Mouse (Mus musculus): ENCODE measurements around the gene Frs2.

The Frs2 gene

DNA sequence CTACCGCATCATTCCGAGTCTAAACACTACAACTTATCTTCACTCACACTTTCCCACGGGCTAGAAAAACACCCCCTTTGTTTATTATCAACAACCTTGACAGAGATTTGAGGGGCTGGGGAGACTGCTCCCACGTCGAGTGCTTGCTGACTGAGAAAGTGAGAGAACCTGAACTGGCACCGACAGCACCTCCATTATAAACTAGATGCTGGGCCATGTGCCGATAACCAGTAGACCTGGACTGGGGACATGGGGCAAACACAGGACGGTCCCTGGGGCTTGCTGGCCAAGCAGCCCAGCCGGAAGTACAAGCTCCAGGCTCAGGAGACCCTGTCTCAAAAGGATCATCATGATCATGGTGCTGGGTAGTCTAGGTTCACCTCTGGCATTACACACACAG lies 1.9 kb downstream of the Frs2 start:
- WGBS: 54% methylated on average over 9 of the region's 9 CpGs

DNA sequence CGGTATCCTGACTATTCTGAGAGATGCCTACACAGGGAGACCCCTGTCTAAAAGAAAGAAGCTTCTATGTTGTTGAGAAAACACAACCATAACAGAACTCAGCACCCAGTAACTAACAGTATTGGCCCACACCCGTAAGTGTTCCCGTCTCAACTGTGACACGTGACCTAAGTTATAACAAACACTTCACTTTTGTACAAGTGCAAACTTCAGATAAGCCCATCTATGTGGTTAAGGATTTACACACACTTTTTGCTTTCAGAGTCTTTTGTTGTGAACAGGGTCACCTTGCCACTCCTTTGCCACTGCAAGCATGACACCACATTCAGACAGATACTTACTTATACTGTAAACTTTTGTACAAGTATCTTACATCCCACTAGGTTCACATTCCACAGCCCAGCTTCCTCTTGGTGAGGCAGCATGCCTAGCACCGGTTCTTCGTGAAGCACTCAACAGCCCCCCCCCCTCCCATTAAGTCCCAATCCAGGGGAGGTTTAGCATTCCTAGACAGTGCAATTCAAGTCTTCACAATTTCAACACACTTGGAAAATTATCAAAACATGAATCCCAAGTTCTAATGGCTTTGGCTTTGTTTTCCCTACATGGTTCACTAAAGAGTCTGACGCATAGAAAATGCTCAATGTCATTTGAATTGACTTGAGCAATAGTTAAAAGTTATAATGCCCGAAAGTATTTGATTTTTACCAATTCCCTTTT lies 2.6 kb downstream of the Frs2 start:
- WGBS: 69% methylated on average over 8 of the region's 8 CpGs

DNA sequence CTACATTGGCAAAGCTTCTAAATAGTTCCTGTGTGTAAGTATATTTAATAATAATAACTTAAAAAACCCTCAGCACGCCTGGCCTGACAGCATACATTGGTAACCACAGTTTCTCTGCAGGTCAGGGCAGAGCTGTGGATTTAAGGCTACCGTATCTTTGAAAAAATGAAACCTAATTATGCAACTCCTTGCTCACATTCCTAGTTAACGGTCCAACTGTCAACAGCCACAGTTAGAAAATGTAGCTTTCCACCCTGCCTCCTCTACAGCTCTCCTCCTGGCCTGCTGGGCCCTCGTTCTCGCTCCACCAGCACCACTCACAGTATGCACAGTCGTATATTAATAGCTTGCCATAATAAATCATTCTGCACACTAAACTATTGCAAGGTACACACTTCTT lies 3.7 kb downstream of the Frs2 start:
- WGBS: 32% methylated on average over 6 of the region's 6 CpGs

DNA sequence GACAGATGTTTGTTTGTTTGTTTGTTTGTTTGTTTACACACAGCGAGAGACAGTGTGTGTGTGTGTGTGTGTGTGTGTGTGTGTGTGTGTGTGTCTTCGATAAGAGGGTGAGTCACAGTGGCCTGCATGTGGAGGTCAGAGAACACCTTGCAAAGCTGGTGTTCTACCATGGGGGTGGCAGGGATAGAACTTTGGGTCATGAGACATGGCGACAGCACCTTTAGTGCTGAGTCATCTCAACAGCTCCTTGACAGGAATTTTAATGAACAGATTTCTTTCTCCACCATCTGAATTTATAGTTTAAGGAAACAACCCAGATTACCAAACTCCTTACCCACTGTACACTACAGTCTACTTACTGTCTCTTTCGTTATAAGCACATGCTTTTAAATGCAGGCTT lies 4.3 kb downstream of the Frs2 start:
- WGBS: 48% methylated on average over 4 of the region's 4 CpGs

DNA sequence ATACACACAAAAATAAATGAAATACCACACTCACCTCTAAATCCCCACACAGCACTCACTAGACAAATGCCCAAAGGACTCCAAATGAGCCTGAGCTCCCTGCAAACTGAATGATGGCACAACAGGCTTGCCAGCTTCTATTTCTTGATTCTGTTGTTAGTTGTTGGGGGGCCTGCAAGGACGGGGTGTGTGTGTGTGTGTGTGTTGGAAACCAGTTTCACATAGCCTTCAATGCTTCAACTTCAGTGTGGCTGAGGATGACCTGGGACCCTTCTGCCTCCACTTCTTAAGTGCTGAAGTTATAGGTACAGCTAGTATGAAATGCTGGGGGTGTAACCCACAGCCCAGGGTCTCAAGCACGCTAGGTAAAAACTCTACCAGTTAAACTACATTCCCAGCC lies 5.0 kb downstream of the Frs2 start:
- WGBS: 89% methylated on average over 2 of the region's 2 CpGs

DNA sequence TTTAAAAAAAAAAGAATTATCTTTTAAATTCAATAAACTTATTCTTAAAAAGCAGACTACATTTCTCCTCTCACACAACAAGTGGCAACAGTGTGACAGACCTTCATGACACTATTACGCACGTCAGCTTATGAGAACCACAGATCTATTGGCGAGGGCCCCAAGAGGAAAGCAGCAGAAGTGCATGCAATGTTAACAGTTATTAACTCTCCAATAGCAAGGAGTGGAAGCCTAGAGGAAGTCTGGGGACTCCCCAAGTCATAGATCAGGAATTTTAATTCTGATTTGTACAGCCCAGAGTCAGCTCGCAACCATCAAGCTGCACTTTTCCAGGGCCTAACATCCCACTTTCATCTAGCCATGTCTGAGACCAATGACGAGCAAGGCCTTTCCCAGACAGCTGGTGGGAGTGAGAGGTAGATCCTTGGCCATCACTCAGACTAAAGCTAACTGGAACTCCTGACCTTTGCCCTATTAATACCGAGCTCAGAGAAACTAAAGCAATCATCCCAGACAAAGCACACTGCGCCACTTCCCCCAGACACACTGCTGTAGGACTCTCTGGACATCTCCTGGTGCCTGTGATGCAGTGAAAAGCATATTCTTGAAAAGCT lies 6.3 kb downstream of the Frs2 start:
- 79% methylated on average over 7 of the region's 7 CpGs for WGBS

DNA sequence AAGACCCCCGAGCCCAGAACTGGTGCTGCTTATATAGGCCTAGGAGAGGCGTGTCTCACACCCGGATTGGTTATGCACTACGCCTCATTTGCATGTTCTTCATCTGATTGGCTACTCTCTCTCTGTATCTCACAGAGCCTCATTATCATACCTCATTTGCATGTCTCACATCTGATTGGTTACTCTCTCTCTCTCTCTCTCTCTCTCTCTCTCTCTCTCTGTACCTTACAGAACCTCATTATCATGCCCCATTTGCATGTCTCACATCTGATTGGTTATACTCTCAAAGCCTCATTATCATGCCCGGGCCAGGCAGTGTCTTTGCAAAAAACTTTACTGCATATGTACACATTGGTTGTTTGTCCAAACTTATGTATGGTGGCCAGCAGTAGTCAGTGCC lies 16.8 kb downstream of the Frs2 start:
- WGBS: 89% methylated on average over 5 of the region's 5 CpGs

DNA sequence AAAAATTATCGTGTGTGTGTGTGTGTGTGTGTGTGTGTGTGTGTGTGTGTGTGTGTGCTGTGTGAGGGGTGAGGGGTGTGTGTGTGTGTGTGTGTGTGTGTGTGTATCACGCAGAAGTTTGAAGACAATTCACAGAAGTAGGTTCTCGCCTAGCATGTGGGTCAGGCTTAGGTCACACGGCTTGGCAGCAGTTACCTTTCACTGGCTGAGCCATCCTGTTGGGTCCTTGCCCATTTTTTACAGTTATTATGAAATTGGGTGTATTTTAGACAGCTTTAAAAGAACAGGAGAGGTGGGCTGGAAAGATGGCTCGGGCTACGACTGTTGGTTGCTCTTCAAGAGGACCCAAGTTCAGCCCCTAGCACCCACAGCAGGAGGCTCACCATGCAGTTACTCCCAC lies 18.3 kb downstream of the Frs2 start:
- 54% methylated on average over 6 of the region's 6 CpGs for WGBS

DNA sequence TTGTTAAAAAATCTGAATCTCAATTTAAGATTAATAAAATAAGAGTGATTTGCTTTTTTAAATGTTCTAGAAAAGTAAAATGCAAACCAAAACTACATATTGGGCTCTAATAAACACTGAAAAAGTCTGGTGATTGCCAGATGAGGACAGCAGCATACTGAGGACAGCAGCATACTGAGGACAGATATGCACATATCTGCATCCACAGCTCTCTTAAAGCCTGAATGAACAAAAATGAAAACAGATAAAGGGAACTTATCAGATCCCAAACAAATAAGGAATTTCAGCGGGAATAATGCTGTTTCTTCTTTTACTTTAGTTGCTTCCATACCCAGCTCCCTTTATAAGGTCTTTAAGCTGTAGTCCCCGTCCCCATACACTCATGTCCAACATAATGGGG lies 19.6 kb downstream of the Frs2 start:
- 93% methylated on average over 2 of the region's 2 CpGs for WGBS

DNA sequence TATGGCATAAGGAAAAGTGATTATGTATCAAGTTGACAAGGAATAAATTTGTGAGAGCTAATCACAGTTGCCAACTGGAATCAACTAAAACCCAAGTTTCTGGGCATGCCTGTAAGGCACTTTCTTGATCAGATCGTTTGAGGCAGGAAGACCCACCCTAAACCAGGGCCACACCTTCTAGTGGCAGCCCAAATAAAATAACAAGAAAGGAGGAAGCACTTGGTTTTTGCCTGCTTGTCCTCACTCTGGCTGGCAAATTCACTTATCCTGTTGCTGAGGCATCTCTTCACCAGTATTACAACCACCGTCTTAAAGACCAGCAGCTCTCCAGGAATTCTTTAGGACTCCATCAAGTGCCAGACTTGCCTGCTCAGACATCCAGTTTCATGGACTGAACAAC lies 20.9 kb downstream of the Frs2 start:
- WGBS: 63% methylated on average over 2 of the region's 2 CpGs

DNA sequence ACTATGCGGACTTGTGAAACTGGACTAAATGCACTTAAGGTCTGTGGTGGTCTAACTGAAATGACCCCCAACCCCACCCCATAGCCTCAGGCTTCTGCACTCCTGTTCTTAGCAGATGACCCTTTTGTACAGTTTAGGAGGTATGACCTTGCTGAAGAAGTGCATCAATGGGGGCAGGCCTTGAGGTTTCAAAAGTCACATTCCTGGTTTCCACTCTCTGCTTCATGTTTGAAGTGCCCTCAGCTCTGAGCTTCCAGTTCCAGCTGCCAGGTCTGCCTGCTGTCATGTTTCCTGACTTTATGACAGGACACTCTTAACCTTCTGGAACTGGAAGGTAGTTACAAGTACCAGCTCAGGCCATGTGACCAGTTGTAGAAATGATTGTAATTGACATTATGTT lies 21.6 kb downstream of the Frs2 start:
- 98% methylated on average over 1 of the region's 1 CpGs for WGBS

DNA sequence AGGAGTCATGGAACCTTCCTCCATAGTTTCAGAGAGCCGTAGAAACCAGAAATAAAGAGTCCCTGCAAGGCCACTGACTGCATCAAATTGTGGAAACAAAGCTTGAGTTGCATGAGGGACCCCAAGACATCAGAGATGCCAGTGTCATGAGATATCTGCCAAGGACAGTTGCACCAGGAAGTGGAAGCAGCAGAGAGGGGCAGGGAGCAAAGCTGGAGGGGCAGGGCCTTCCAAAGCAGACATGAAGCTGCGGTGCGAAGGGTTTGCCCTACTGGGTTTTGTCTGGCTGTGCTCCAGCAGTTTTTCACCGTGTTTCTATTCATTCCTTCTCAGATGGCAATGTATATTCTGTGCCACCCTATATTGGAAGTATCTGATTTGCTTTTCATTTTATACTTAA lies 22.1 kb downstream of the Frs2 start:
- 62% methylated on average over 4 of the region's 4 CpGs for WGBS

DNA sequence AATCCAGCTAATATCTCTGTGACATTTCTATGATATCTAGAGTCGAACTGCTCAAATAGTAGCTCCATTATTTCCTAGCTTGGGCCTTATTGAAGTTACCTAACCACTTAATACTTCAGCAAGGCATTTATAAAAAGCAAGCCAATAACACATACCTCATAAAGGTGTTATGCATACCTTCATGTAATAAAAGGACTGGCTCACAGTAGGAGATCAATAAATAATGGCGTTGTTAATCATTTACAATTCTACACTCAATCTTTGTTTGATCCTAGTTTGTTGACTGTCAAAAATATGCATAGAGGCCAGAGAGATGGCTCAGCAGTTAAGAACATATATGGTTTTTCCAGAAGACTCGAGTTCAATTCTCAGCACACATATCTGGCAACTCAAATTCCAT lies 26.9 kb downstream of the Frs2 start:
- WGBS: 93% methylated on average over 3 of the region's 3 CpGs

DNA sequence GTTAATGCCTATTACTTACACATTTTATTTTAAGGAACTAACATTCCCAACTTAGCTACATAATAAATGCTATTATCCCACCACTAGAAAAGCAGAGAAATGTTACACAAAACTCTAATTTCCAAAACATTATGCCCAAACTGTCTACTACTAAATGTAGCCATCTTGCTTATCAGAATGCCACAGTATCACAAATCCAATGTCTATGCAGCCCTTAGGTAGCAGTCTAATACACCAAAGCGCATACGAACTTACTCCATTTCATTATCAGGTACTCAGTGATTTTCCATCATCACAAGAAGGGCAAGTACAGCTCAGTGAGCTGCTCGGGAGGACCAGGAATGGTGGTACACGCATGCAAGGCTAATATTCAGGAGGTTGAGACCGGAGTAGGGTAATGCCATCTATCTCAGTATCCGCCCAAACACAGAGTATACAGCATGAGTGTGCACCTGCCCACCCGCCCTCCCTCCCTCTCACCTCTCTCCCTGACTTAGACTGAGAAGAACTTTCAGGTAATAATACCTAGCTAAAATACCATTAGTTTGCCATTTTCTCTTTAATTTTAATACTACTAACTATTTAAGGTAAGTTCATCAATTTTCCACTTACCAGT lies 28.2 kb downstream of the Frs2 start:
- WGBS: 89% methylated on average over 7 of the region's 7 CpGs

DNA sequence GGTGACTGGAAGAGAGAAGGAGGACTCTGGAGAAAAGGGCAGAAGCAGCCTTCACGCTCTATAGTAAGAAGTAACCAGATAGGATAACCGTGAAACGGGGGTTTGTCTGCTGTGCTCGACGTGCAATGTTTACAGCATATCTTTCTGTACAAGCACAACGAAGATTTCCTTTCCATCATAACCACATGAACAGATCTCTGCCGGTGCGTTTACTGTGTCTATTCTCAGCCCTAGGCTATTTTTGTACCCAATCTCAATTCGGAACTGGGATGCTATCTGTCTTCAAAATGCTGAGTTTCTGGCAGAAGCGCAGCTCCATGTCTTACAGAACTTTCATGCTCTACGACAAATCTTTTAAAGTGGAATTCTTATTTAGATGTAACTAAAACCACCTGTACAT lies 28.8 kb downstream of the Frs2 start:
- 32% methylated on average over 11 of the region's 11 CpGs for WGBS

DNA sequence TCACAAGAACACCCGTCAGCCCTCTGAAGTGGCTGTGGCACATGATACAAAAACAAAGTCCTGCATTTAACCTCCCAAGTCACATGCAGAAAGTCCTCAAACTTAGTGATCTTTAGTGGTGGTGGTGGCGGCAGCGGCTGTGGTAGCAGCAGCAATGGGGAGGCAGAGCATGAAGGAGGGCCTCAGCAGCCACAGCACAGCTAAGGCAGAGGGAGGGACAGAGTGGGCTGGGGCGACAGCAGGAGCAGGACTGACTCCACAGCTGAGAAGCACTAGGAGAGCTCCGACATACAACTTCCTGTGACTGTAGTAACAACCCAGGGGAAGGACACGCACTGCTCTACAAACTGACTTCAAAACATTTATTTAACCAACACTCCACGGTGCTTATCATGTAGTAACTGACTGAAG lies 29.9 kb downstream of the Frs2 start:
- 52% methylated on average over 7 of the region's 7 CpGs for WGBS

DNA sequence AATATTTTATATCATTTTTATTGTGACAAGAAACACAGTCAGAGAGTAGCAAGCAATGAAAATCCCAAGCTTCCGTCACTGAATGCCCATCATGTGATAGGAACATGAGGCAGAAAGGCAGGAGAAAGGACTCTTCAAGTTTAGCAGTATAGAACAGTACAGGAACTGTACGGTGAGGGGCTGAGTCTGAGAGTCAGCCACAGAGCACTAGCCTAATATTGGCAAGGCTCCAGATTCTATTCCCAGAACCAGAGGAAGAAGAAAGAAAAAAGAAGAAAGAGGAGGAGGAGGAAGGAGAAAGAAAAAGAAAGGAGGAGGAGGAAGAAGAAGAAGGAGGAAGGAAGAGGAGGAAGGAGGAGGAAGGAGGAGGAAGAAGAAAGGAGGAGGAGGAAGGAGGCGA lies 32.7 kb downstream of the Frs2 start:
- WGBS: 44% methylated on average over 3 of the region's 3 CpGs

DNA sequence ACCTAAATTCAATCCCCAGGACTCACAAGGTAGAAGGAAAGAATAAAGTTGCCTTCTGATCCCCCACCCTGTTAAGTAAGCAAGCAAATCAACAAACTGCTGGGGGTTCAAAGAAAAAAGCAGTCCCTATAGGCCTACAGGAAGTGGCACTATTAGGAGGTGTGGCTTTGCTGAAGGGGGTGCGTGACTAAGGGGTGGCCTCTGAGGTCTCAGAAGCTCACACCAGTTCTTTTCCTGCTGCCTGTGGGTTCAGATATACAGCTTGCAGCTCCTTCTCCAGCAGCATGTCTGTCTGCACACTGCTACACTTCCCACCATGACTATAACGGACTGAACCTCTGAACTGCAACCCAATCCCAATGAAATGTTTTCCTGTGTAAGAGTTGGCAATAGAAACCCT lies 35.8 kb downstream of the Frs2 start:
- 65% methylated on average over 2 of the region's 2 CpGs for WGBS

DNA sequence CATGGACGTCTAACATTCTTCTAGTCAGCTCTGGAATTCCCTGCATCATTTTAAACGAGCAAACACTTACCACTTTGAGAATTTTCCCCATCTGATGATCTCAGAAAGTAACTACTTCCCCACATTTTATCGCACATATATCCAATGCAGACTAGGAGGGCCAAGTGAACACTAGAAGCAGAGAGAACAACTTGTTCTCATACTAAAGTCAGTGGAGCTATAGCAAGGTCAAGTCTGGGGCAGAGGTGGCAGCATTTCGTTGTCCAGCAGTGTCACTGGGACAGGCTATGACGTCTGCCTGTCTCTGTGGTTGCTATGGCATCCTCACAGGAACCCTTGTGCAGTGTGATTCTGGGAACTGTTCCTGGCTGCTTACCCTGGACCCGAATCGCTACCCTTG lies 36.9 kb downstream of the Frs2 start:
- 52% methylated on average over 7 of the region's 7 CpGs for WGBS

DNA sequence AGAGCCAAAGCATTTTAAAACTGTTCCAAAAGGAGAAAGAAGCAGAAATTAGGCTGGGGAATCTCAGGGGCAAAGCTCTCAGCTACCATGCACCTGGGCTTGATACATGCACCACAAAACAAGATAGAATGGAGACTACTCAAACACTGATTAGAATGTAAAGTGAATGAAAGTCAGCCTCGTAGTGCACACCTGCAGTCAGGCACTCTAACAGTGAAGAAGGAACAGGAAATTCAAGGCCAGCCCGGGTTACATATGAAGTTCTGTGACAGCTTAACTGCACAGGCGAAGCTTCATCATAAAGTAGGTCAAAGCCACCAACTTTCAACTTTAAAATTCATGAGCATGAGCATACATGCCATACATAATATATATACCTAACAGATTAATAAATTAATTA lies 38.1 kb downstream of the Frs2 start:
- 57% methylated on average over 3 of the region's 3 CpGs for WGBS

DNA sequence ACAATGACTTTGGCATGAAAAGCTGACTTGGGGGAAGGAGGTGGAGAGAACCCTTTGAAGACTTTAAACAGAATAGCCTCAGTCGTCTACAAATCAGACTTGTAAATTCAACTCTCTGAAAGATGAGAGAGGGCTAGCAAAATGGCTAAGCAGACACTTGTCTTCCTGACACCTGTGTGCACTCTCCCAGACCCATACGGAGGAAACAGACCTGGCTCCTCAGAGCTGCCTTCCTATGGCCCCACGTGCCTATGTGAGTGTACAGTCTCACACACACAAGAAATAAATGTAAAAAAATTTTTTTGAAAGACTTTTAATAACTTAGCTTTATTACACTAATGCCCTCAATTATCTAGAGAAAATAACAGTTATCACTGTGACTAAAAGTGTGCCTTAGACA lies 41.6 kb downstream of the Frs2 start:
- 59% methylated on average over 3 of the region's 3 CpGs for WGBS

DNA sequence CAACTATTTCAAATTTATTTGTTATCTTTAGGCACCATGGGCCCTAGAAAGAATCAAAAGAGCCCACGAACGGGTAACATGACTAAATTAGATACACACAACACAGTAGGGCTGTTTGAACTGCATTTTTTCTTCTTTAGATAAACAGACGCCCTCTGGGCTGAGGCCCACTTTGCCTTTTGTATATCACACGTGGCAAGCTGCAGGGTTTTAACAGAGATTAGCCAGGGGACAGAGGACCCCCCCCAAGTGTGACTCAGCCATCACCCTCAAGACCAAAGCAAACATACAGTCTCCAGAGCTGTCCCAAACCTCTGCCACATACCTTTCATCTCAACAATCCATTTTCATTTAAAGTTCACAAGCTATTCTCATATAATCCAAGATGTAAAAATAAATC lies 42.1 kb downstream of the Frs2 start:
- WGBS: 50% methylated on average over 4 of the region's 4 CpGs

DNA sequence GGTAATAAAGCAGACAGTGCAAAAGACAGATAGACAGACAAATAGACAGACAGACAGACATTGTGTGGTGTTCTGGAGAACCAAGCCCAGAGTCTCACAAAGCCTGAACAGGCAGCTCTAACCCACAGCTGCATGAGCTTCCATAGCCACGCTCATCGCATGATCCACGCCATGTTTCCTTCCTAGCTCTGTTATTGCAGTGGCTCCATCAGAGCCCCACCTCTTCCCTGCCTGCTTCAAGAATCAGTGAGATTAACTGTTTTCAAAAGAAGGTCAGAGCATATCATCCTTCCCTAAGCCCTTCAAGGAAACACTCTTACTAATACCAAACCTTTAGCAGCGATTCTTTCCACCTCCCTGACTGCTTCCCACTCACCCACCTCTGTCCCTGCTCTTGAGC lies 43.3 kb downstream of the Frs2 start:
- whole genome bisulfite sequencing: 68% methylated on average over 4 of the region's 4 CpGs

DNA sequence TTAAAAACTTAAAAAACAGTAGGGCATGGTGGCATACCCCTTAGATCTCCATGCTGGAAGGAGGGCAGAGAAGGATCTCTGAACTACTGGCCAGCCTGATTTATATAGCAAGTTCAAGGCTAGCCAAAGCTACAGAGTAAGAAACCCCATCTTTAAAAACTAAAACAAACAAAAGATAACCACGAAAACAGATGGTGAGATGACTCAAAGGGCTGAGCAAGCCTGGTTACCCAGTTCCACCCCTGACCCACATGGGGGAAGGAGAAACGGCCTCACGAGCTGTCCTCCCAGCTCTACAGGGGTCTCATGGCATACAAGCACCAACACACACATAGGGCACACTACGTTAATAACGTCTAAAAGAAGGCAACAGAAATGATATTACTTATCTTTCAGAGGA lies 48.2 kb downstream of the Frs2 start:
- 88% methylated on average over 5 of the region's 5 CpGs for WGBS
